Mouse (Mus musculus): Measurements from ENCODE around the gene Svip. TPM values are rescaled to one million over a fixed set of nuclear protein-coding genes. Genes with fewer than 3 reads are reported as not detected.
A peak's percentile ranks its signal among the peaks of the same experiment; 100 is the strongest.

Svip gene
- polyA plus RNA-seq, 1 experiment from 2014 or later, result 14.5 TPM

DNA sequence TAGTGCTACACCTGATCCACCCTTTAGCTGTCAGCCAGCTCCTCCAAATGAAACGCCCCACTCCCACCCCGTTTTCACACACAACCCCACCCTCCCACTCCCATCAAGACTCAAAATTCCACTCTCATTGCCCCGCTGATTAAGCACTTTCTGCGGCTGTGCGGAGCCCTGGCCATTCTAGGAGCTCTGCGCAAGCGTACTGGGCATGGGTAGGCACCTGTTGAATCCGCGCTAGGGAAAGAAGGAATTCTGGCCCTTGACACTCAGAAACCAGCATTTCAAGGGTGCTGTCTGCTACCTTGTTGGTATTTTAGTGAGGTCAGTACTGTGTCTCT is 445 bp upstream of the Svip start:
- Histone ChIP-seq H3K27ac (ENCODE audit: low read depth, low read length) (no peak overlapping the region), H3K27me3 (ENCODE audit: control insufficient read depth, insufficient read depth, low read length) (no peaks in the 10 kb centered on the region), H3K4me1 (ENCODE audit: control insufficient read depth, insufficient read depth, low read length) (no peaks in the 10 kb centered on the region), H3K4me3 (ENCODE audit: low read depth, low read length) (peak overlapping the region; percentile 64), H3K4me2 (peak overlapping the region; percentile 76), H3K9ac (ENCODE audit: low read length) (no peak overlapping the region), H3K36me3 (ENCODE audit: control insufficient read depth, insufficient read depth, low read length) (no peaks in the 10 kb centered on the region), H3K9me3 (ENCODE audit: control insufficient read depth, low read length) (no peaks in the 10 kb centered on the region)
- DNase-seq (ENCODE audit: low spot score, missing footprints) (no peak), ATAC-seq (ENCODE audit: low FRiP score) (no peak)
- whole genome bisulfite sequencing, result under 1% methylated on average over 9 of the region's 9 CpGs

DNA sequence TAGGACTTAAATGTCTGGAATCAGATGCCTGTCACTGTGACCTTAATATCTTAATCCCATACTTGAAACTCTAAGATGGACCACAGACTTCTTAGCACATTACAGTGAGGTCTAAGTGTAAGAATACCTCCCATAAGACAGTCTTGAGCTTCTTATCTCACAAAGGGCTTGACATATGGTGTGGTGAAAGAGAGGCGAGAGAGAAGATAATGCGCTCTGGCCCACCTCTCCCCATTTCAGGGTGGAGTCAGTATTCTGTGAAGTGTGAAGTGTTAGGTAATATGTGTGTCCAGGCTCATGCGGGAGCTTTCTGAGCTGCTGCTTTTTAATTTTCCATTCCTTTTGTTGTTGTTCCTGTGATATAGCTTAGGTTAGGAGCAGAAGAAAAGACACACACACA is 14.8 kb downstream of the Svip start:
- WGBS, result 87% methylated on average over 3 of the region's 3 CpGs

DNA sequence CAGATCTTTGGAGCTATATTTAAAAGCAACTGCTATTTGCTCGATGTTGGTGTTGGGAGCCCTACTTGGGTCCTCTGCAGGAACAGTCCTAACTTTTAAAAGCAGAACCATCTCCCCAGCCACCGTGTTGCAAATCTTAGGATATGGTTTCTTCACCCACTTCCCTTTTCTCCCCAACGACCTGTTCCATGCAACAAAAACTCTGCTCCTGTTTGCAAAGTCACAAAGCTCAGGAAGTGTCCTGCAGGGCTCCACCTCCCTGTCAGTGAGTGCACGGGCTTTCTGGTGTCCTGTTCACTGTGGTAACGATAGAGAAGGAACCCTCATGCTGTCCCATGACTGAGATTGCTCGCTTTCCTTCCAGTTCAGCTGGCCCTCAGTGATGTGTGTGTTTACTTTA is 18.9 kb downstream of the Svip start:
- 77% methylated on average over 6 of the region's 6 CpGs for WGBS

More for the DNA sequence above, 14.8 kb downstream of the Svip start:
- Histone ChIP-seq H3K36me3 (ENCODE audit: control insufficient read depth, insufficient read depth, low read length) (no peaks in the 10 kb centered on the region), H3K27me3 (ENCODE audit: control insufficient read depth, insufficient read depth, low read length) (no peaks in the 10 kb centered on the region), H3K4me2 (no peak overlapping the region), H3K4me3 (ENCODE audit: low read depth, low read length) (no peak overlapping the region), H3K27ac (ENCODE audit: low read depth, low read length) (no peak overlapping the region), H3K9ac (ENCODE audit: low read length) (no peak overlapping the region), H3K4me1 (ENCODE audit: control insufficient read depth, insufficient read depth, low read length) (no peaks in the 10 kb centered on the region), H3K9me3 (ENCODE audit: control insufficient read depth, low read length) (no peaks in the 10 kb centered on the region)
- DNase-seq (ENCODE audit: low spot score, missing footprints) (peak; percentile 73), ATAC-seq (ENCODE audit: low FRiP score) (no peak)

DNA sequence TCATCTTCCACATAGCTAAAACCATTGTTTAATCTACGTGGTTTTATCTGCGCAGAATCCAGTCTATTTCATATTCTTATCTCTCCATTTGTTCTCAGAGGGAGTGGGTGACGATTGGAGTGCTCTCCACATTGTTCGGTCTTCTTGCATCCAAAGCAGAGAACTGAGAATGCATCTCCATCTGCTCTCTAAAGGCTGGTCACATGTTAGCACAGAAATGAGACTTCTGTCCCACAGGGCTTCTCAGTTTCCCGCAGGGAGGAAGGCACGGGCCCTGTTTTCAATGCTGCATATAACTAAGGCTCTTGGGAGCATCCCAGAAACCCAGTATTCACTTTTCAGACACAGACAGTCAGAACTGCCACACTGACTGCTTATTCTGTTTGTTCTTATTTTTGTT is 20.1 kb downstream of the Svip start:
- ATAC-seq (ENCODE audit: low FRiP score) (no peak), DNase-seq (ENCODE audit: low spot score, missing footprints) (peak; percentile 26)
- no peaks in the 10 kb centered on the region for H3K4me1 ChIP-seq (ENCODE audit: control insufficient read depth, insufficient read depth, low read length)
- H3K4me2 ChIP-seq, result no peak overlapping the region
- WGBS, result 87% methylated on average over 6 of the region's 6 CpGs
- H3K27me3 ChIP-seq (ENCODE audit: control insufficient read depth, insufficient read depth, low read length), result no peaks in the 10 kb centered on the region
- H3K36me3 ChIP-seq (ENCODE audit: control insufficient read depth, insufficient read depth, low read length), result no peaks in the 10 kb centered on the region
- H3K27ac ChIP-seq (ENCODE audit: low read depth, low read length), result no peak overlapping the region
- H3K9me3 ChIP-seq (ENCODE audit: control insufficient read depth, low read length), result no peaks in the 10 kb centered on the region
- H3K9ac ChIP-seq (ENCODE audit: low read length), result no peak overlapping the region
- H3K4me3 ChIP-seq (ENCODE audit: low read depth, low read length), result no peak overlapping the region

More for the DNA sequence above, 18.9 kb downstream of the Svip start:
- Histone ChIP-seq H3K27me3 (ENCODE audit: control insufficient read depth, insufficient read depth, low read length) (no peaks in the 10 kb centered on the region), H3K4me3 (ENCODE audit: low read depth, low read length) (no peak overlapping the region), H3K9me3 (ENCODE audit: control insufficient read depth, low read length) (no peaks in the 10 kb centered on the region), H3K36me3 (ENCODE audit: control insufficient read depth, insufficient read depth, low read length) (no peaks in the 10 kb centered on the region), H3K9ac (ENCODE audit: low read length) (no peak overlapping the region), H3K27ac (ENCODE audit: low read depth, low read length) (no peak overlapping the region), H3K4me1 (ENCODE audit: control insufficient read depth, insufficient read depth, low read length) (no peaks in the 10 kb centered on the region), H3K4me2 (no peak overlapping the region)
- ATAC-seq (ENCODE audit: low FRiP score) (no peak), DNase-seq (ENCODE audit: low spot score, missing footprints) (no peak)

DNA sequence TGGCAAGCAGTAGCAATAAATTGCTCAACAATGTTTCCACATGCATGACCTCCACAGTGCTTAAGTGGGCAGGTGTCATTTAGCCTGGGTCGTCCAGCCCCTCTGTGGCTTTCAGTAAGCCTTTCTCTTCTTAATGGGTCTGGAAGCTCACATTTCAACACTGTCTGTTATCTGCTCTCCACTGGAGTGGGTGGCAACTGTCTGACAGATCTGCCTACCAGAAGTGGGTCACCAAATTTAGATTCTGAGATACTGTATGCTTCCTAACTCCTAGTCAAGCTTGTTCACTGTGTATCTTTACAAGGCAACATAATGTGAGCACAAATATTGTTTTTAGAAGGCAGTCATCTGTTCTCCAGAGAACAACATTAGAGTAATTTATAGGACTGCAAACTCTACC is 23.5 kb downstream of the Svip start:
- DNase-seq (ENCODE audit: low spot score, missing footprints), result no peak
- Histone ChIP-seq H3K4me1 (ENCODE audit: control insufficient read depth, insufficient read depth, low read length) (no peaks in the 10 kb centered on the region), H3K4me3 (ENCODE audit: low read depth, low read length) (no peak overlapping the region), H3K27me3 (ENCODE audit: control insufficient read depth, insufficient read depth, low read length) (no peaks in the 10 kb centered on the region), H3K27ac (ENCODE audit: low read depth, low read length) (no peak overlapping the region), H3K36me3 (ENCODE audit: control insufficient read depth, insufficient read depth, low read length) (no peaks in the 10 kb centered on the region), H3K9ac (ENCODE audit: low read length) (no peak overlapping the region), H3K4me2 (no peak overlapping the region), H3K9me3 (ENCODE audit: control insufficient read depth, low read length) (no peaks in the 10 kb centered on the region)
- WGBS, result 54% methylated on average over 1 of the region's 1 CpGs
- ATAC-seq (ENCODE audit: low FRiP score), result no peak

DNA sequence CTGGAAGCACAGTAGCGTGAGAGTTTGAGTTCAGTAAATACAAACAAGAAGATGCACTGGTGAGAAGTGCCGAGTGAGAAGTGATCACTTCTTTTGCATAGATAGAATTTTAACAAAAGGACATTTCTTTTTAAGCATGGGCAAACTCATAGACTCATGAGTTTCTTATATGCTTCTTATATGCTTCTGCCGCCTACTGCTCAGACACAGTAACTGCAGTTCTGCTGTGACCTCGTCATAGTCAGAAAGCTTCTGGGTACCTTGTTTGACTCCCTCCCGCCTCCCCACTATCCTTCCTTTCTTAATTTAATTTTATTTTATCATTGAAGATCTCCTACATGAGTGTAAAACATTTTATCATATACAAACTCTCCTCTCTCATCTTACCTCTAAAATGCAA is 26.5 kb downstream of the Svip start:
- Histone ChIP-seq H3K27me3 (ENCODE audit: control insufficient read depth, insufficient read depth, low read length) (no peaks in the 10 kb centered on the region), H3K9me3 (ENCODE audit: control insufficient read depth, low read length) (no peaks in the 10 kb centered on the region), H3K4me2 (no peak overlapping the region), H3K27ac (ENCODE audit: low read depth, low read length) (no peak overlapping the region), H3K4me3 (ENCODE audit: low read depth, low read length) (no peak overlapping the region), H3K36me3 (ENCODE audit: control insufficient read depth, insufficient read depth, low read length) (no peaks in the 10 kb centered on the region), H3K4me1 (ENCODE audit: control insufficient read depth, insufficient read depth, low read length) (no peaks in the 10 kb centered on the region), H3K9ac (ENCODE audit: low read length) (no peak overlapping the region)
- no peak for ATAC-seq (ENCODE audit: low FRiP score)
- no peak for DNase-seq (ENCODE audit: low spot score, missing footprints)
- 45% methylated on average over 5 of the region's 5 CpGs for WGBS

DNA sequence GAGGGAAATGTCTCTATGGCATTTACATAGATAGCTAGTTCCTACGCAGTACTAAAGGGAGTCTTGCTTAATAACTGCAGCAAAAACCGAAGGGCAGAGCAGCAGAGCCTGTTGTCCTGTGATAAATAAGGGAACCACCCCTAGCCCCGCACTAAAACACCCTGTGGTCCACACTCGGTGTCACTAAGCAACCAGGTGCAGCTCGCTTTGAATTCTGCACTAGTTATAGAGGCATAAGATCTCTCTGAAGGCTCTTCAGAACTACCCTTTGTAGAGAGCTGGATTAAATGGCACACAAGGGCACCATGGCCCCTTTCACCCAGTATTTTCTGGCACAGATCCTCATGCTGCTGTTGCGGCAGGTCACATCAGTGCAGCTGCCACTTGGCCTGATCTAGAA is 30.6 kb downstream of the Svip start:
- Histone ChIP-seq H3K4me1 (ENCODE audit: control insufficient read depth, insufficient read depth, low read length) (no peaks in the 10 kb centered on the region), H3K27me3 (ENCODE audit: control insufficient read depth, insufficient read depth, low read length) (no peaks in the 10 kb centered on the region), H3K36me3 (ENCODE audit: control insufficient read depth, insufficient read depth, low read length) (no peaks in the 10 kb centered on the region), H3K9ac (ENCODE audit: low read length) (no peak overlapping the region), H3K9me3 (ENCODE audit: control insufficient read depth, low read length) (no peaks in the 10 kb centered on the region), H3K27ac (ENCODE audit: low read depth, low read length) (no peak overlapping the region), H3K4me3 (ENCODE audit: low read depth, low read length) (no peak overlapping the region), H3K4me2 (no peak overlapping the region)
- ATAC-seq (ENCODE audit: low FRiP score) (no peak), DNase-seq (ENCODE audit: low spot score, missing footprints) (no peak)
- WGBS, result 63% methylated on average over 6 of the region's 6 CpGs

DNA sequence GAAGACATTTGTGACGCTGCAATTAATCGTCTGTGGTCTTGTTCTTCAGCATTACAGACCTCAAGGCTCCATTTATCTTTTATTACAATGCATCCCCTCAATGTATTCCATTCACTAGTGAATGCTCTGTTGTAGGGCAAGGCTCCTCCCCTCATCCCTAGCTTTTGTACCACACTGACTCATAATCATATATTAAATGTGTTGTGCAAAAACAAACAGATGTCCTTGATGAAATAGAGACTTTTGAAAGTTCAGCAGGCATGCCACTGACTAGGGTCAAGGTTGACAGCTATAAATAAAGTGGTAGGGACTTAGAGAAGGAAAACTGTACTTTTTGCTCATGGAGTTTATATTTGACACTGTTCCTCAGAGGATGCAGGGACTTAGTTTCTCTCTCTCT is 32.3 kb downstream of the Svip start:
- Histone ChIP-seq H3K27ac (ENCODE audit: low read depth, low read length) (no peak overlapping the region), H3K27me3 (ENCODE audit: control insufficient read depth, insufficient read depth, low read length) (no peaks in the 10 kb centered on the region), H3K4me1 (ENCODE audit: control insufficient read depth, insufficient read depth, low read length) (no peaks in the 10 kb centered on the region), H3K4me2 (no peak overlapping the region), H3K36me3 (ENCODE audit: control insufficient read depth, insufficient read depth, low read length) (no peaks in the 10 kb centered on the region), H3K4me3 (ENCODE audit: low read depth, low read length) (no peak overlapping the region), H3K9ac (ENCODE audit: low read length) (no peak overlapping the region), H3K9me3 (ENCODE audit: control insufficient read depth, low read length) (no peaks in the 10 kb centered on the region)
- DNase-seq (ENCODE audit: low spot score, missing footprints) (no peak), ATAC-seq (ENCODE audit: low FRiP score) (no peak)
- 80% methylated on average over 2 of the region's 2 CpGs for WGBS

DNA sequence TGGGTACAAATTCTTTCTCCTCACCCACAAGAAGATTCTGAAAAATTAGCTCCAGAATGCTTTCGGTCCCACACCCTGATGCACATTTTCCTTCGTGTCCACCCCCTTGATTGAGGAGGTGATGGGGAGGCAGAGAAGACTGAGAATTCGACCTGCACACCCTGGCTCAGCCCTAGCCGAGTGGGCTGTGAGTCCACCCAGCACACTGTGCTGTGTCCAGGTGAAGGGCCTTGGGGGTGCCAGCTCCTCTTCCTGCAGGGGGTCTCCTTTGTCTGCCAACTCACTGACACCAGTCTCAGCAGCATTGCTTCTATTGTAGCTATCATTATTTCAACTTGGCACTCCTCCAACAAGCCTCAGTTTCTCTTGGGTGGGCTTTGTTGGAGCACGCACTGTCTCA is 32.7 kb downstream of the Svip start:
- no peak for DNase-seq (ENCODE audit: low spot score, missing footprints)
- no peaks in the 10 kb centered on the region for H3K36me3 ChIP-seq (ENCODE audit: control insufficient read depth, insufficient read depth, low read length)
- ATAC-seq (ENCODE audit: low FRiP score), result no peak
- no peaks in the 10 kb centered on the region for H3K9me3 ChIP-seq (ENCODE audit: control insufficient read depth, low read length)
- no peak overlapping the region for H3K27ac ChIP-seq (ENCODE audit: low read depth, low read length)
- H3K4me1 ChIP-seq (ENCODE audit: control insufficient read depth, insufficient read depth, low read length), result no peaks in the 10 kb centered on the region
- 76% methylated on average over 5 of the region's 5 CpGs for WGBS
- H3K4me3 ChIP-seq (ENCODE audit: low read depth, low read length), result no peak overlapping the region
- no peak overlapping the region for H3K4me2 ChIP-seq
- no peaks in the 10 kb centered on the region for H3K27me3 ChIP-seq (ENCODE audit: control insufficient read depth, insufficient read depth, low read length)
- H3K9ac ChIP-seq (ENCODE audit: low read length), result no peak overlapping the region

DNA sequence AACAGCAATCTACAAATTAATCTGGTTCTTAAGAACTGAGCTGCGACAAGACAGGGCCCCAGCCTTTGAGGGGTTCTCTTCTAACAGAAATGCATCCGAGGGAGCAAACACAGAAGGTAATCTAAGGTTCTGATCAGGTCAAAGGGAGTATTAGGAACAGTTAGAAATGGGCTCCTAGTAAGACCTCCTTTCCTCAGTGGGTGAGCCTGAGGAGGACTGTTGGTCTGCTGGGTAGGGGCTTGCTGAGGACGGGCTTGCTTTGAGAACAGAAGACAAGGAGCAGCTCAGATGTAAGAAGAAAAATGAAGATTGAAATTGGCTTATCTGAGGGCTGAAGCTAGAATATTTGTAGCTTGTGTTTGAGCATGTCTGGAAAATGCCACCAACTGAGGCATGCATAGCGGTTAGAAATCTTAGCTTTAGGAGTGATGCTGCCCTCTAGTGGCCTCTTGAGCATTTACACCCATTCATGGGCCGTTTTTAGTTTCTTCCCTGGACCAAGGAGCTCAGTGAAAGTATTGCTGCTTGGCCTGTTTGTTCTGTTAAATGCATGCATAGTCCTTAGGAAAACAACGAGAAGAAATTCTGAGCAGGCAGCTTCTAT is 33.5 kb downstream of the Svip start:
- no peaks in the 10 kb centered on the region for H3K9me3 ChIP-seq (ENCODE audit: control insufficient read depth, low read length)
- H3K27ac ChIP-seq (ENCODE audit: low read depth, low read length), result no peak overlapping the region
- ATAC-seq (ENCODE audit: low FRiP score) (peak; percentile 61; the same call in 1 of the 2 replicates), DNase-seq (ENCODE audit: low spot score, missing footprints) (peak; percentile 92)
- no peaks in the 10 kb centered on the region for H3K27me3 ChIP-seq (ENCODE audit: control insufficient read depth, insufficient read depth, low read length)
- H3K4me1 ChIP-seq (ENCODE audit: control insufficient read depth, insufficient read depth, low read length), result no peaks in the 10 kb centered on the region
- no peak overlapping the region for H3K4me3 ChIP-seq (ENCODE audit: low read depth, low read length)
- no peak overlapping the region for H3K4me2 ChIP-seq
- 34% methylated on average over 6 of the region's 6 CpGs for WGBS
- H3K9ac ChIP-seq (ENCODE audit: low read length), result no peak overlapping the region
- no peaks in the 10 kb centered on the region for H3K36me3 ChIP-seq (ENCODE audit: control insufficient read depth, insufficient read depth, low read length)
